8 mouse cellular contexts compared by ENCODE assay signal in genomic region chr4:40844811-40845751, GRCm38 (mm10). TPM values are rescaled to one million over a fixed set of nuclear protein-coding genes. Genes with fewer than 3 reads are reported as not detected.
DNase-seq lines count a peak whose midpoint lies in the region; ATAC-seq and TF ChIP-seq lines count a peak whose summit lies in the region.

No protein-coding gene starts in this region.

- TF ChIP-seq CTCF in testis, adult 2 months (IDR thresholded peaks at IDR 0.05; ENCODE audit: control insufficient read depth, insufficient read depth, insufficient replicate concordance, low read depth, low read length), result no peak
- no peak for TF ChIP-seq CTCF in heart, postnatal 0 days (IDR thresholded peaks at IDR 0.05; ENCODE audit: low read depth)

- H3K36me3 ChIP-seq in testis, adult 2 months (ENCODE audit: control insufficient read depth, insufficient read depth, low read length), result no peaks in the 10 kb centered on the region
- peaks cover 6% of the 10 kb centered on the region; the same call in 1 of the 2 replicates for H3K36me3 ChIP-seq in embryonic facial prominence, embryonic 10.5 days (replicated peaks)
- no peaks in the 10 kb centered on the region; the same call in 1 of the 2 replicates for H3K36me3 ChIP-seq in heart, postnatal 0 days (replicated peaks; ENCODE audit: control insufficient read depth, insufficient read depth, low read length)
- peaks cover 4% of the 10 kb centered on the region; the same call in 1 of the 2 replicates for H3K36me3 ChIP-seq in limb, embryonic 10.5 days
- no peaks in the 10 kb centered on the region for H3K36me3 ChIP-seq in midbrain, embryonic 15.5 days (replicated peaks)

- H3K4me3 ChIP-seq in testis, adult 2 months (ENCODE audit: control insufficient read depth, low read depth, low read length), result no peak overlapping the region
- H3K4me3 ChIP-seq in embryonic facial prominence, embryonic 10.5 days, result no peak overlapping the region
- H3K4me3 ChIP-seq in heart, postnatal 0 days (ENCODE audit: low read depth, low read length), result no peak overlapping the region
- no peak overlapping the region for H3K4me3 ChIP-seq in limb, embryonic 10.5 days
- no peak overlapping the region for H3K4me3 ChIP-seq in midbrain, embryonic 15.5 days

- peak; percentile 22; the same call in 1 of the 2 replicates for TF ChIP-seq EP300 in heart, postnatal 0 days (IDR thresholded peaks at IDR 0.05; ENCODE audit: low read depth)

- peak; percentile 68 for ATAC-seq in heart, postnatal 0 days (ENCODE audit: insufficient read depth, low read depth)
- no peak for ATAC-seq in midbrain, embryonic 15.5 days (replicated peaks)

- TF ChIP-seq POLR2A in testis, adult 2 months (IDR thresholded peaks at IDR 0.05; ENCODE audit: control insufficient read depth, low read depth, low read length), result no peak

- no peaks in the 10 kb centered on the region for H3K9me3 ChIP-seq in embryonic facial prominence, embryonic 10.5 days
- H3K9me3 ChIP-seq in heart, postnatal 0 days (replicated peaks; ENCODE audit: control insufficient read depth, low read length), result no peaks in the 10 kb centered on the region
- H3K9me3 ChIP-seq in limb, embryonic 10.5 days (replicated peaks), result no peaks in the 10 kb centered on the region
- no peaks in the 10 kb centered on the region for H3K9me3 ChIP-seq in midbrain, embryonic 15.5 days

- peaks cover 16% of the 10 kb centered on the region for H3K4me1 ChIP-seq in testis, adult 2 months (ENCODE audit: control insufficient read depth, insufficient read depth, low read length)
- H3K4me1 ChIP-seq in embryonic facial prominence, embryonic 10.5 days, result peaks cover 29% of the 10 kb centered on the region
- peaks cover 97% of the 10 kb centered on the region for H3K4me1 ChIP-seq in heart, postnatal 0 days (ENCODE audit: control insufficient read depth, insufficient read depth)
- peaks cover 25% of the 10 kb centered on the region for H3K4me1 ChIP-seq in limb, embryonic 10.5 days
- peaks cover 13% of the 10 kb centered on the region for H3K4me1 ChIP-seq in midbrain, embryonic 15.5 days

- H3K27me3 ChIP-seq in testis, adult 2 months (ENCODE audit: control insufficient read depth, insufficient read depth, low read length), result no peaks in the 10 kb centered on the region
- H3K27me3 ChIP-seq in embryonic facial prominence, embryonic 10.5 days (replicated peaks; ENCODE audit: low read depth, poor library complexity, severe bottlenecking), result no peaks in the 10 kb centered on the region
- no peaks in the 10 kb centered on the region for H3K27me3 ChIP-seq in heart, postnatal 0 days (ENCODE audit: control insufficient read depth, insufficient read depth, low read length)
- no peaks in the 10 kb centered on the region for H3K27me3 ChIP-seq in limb, embryonic 10.5 days (ENCODE audit: low read depth, poor library complexity, severe bottlenecking)
- H3K27me3 ChIP-seq in midbrain, embryonic 15.5 days (replicated peaks), result no peaks in the 10 kb centered on the region

- no peak overlapping the region for H3K9ac ChIP-seq in heart, postnatal 0 days (replicated peaks; ENCODE audit: low read depth, low read length)
- H3K9ac ChIP-seq in midbrain, embryonic 15.5 days, result no peak overlapping the region

- peak overlapping the region; percentile 69 for H3K27ac ChIP-seq in testis, adult 2 months (ENCODE audit: control insufficient read depth, insufficient read depth, low read depth, low read length)
- H3K27ac ChIP-seq in embryonic facial prominence, embryonic 10.5 days (replicated peaks), result peak overlapping the region; percentile 21
- peak overlapping the region; percentile 97 for H3K27ac ChIP-seq in heart, postnatal 0 days (ENCODE audit: low read depth)
- H3K27ac ChIP-seq in limb, embryonic 10.5 days, result peak overlapping the region; percentile 70; the same call in 1 of the 2 replicates
- peak overlapping the region; percentile 28; the same call in 1 of the 2 replicates for H3K27ac ChIP-seq in midbrain, embryonic 15.5 days

- H3K4me2 ChIP-seq in heart, postnatal 0 days (ENCODE audit: low read depth, low read length), result peak overlapping the region; percentile 19
- H3K4me2 ChIP-seq in midbrain, embryonic 15.5 days, result no peak overlapping the region

- no peak for DNase-seq in testis, postnatal 10 days (ENCODE audit: low spot score)
- no peak for DNase-seq in embryonic facial prominence, embryonic 10.5 days (ENCODE audit: low spot score)
- peak; percentile 86 for DNase-seq in heart, postnatal 0 days (ENCODE audit: low spot score)
- no peak for DNase-seq in limb, embryonic 10.5 days (ENCODE audit: low spot score)
- DNase-seq in layer of hippocampus, postnatal 36 days, result no peak
- DNase-seq in retina, postnatal 1 day, result no peak

- 53% methylated on average over 12 of the region's 12 CpGs for WGBS in embryonic facial prominence, embryonic 10.5 days
- WGBS in heart, postnatal 0 days, result 17% methylated on average over 12 of the region's 12 CpGs
- 70% methylated on average over 12 of the region's 12 CpGs for whole genome bisulfite sequencing in limb, embryonic 10.5 days
- WGBS in midbrain, embryonic 15.5 days, result 49% methylated on average over 12 of the region's 12 CpGs

RNA-seq across cellular contexts. Expression of gene B4galt1, which starts 8.7 kb away (rescaled TPM):
- 9.7 and 10.3 TPM in 2 replicates for polyA plus RNA-seq in testis, adult 2 months (2012; rRNA removed)
- 23.8 and 24.7 TPM in 2 replicates for polyA plus RNA-seq in embryonic facial prominence, embryonic 10.5 days (2016; fragmentation: Nextera tagmentation; extraction: Ambion mirVana)
- 125 and 129 TPM in 2 replicates for total RNA-seq in heart, postnatal 0 days (2014; rRNA removed; ENCODE audit: low replicate concordance)
- polyA plus RNA-seq in heart, postnatal 0 days (2015; fragmentation: Nextera tagmentation; extraction: Ambion mirVana), result 49.6 and 50.3 TPM in 2 replicates
- polyA plus RNA-seq in limb, embryonic 10.5 days (2016; fragmentation: Nextera tagmentation; extraction: Ambion mirVana), result 23.6 and 29.9 TPM in 2 replicates
- 7.5 and 7.8 TPM in 2 replicates for polyA plus RNA-seq in midbrain, embryonic 15.5 days (2015; fragmentation: Nextera tagmentation; extraction: Ambion mirVana)
- total RNA-seq in layer of hippocampus, postnatal 36 days (2021), result 10 to 100 TPM in 1 of 2 experiments, 1 to 10 TPM in 1; 6.9 to 10.8 TPM

Comparison
In these comparisons a context has a peak if more than half of its experiments do, and no peak if none do; other contexts are left out.
1. H3K27ac ChIP-seq: peak in every context shown above with its lines; median percentile 97 in heart, postnatal 0 days; 70 in limb, embryonic 10.5 days; 69 in testis, adult 2 months; 28 in midbrain, embryonic 15.5 days; 21 in embryonic facial prominence, embryonic 10.5 days.